Mouse (Mus musculus) heart, adult 2 months (tissue): ENCODE data around the gene Smim20. TPM values are rescaled to one million over a fixed set of nuclear protein-coding genes. Genes with fewer than 3 reads are reported as not detected.
A peak's percentile ranks its signal among the peaks of the same experiment; 100 is the strongest.

Experiments
- DNase-seq, 2 experiments: peaks; one replicate each; pipeline ENCODE4 v3.0.0; 2021
- H3K27ac ChIP-seq: fragments of 200-600 bp; 2 replicates; pipeline ENCODE4 v1.8.1; 2022
- H3K27me3 ChIP-seq: fragments of 200-500 bp; 2 replicates; pipeline ENCODE4 v1.6.1; 2012; ENCODE audit warnings: mild to moderate bottlenecking, low read length, inconsistent platforms, mixed read lengths; ENCODE audit not compliant: control insufficient read depth, insufficient read depth
- H3K36me3 ChIP-seq: fragments of 200-500 bp; 2 replicates; pipeline ENCODE4 v1.6.1; 2012; ENCODE audit warnings: low read length, inconsistent platforms; ENCODE audit not compliant: control insufficient read depth, insufficient read depth
- H3K4me1 ChIP-seq: fragments of 200-500 bp; 2 replicates; pipeline ENCODE4 v1.6.1; 2011; ENCODE audit warnings: low read length; ENCODE audit not compliant: control insufficient read depth, insufficient read depth
- H3K4me3 ChIP-seq: fragments of 200-600 bp; 2 replicates; pipeline ENCODE4 v1.8.1; 2022
- H3K79me2 ChIP-seq: fragments of 200-500 bp; replicated peaks from 2 replicates; pipeline ENCODE4 v1.6.1; 2012; ENCODE audit warnings: mild to moderate bottlenecking, inconsistent platforms, low read length, moderate library complexity, mixed read lengths; ENCODE audit not compliant: control insufficient read depth, insufficient read depth
- H3K9ac ChIP-seq: fragments of 200-500 bp; 2 replicates; pipeline ENCODE4 v1.6.1; 2012; ENCODE audit warnings: low read depth, mild to moderate bottlenecking, control low read depth, inconsistent platforms, low read length, mixed read lengths
- CTCF ChIP-seq: fragments of 200-600 bp; IDR thresholded peaks from 2 replicates; pipeline ENCODE4 v1.8.1; 2022; ENCODE audit warnings: antibody characterized with exemption, mild to moderate bottlenecking, moderate library complexity
- EP300 ChIP-seq: fragments of 200-500 bp; IDR thresholded peaks from 2 replicates; pipeline ENCODE4 v1.6.1; 2011; ENCODE audit warnings: low read depth, low read length, control low read depth; ENCODE audit not compliant: insufficient read depth
- POLR2A ChIP-seq: fragments of 200-500 bp; IDR thresholded peaks from 2 replicates; pipeline ENCODE4 v1.6.1; 2011; ENCODE audit warnings: mild to moderate bottlenecking, low read depth, low read length, control low read depth; ENCODE audit not compliant: insufficient read depth
- WGBS: fragments of 180-500 bp; shearing (Covaris S2); methylation state at CpG from one replicate; pipeline ENCODE4 v1.1.7; 2018; 5-methylcytosine and 5-hydroxymethylcytosine counted together
- intact Hi-C: fragments of 180-260 bp; cut with DNase I; formaldehyde crosslinking; loops from one replicate; pipeline ENCODE4 v1.15.1; 2025
- polyA plus RNA-seq: library from polyadenylated mRNA; depleted of rRNA; stranded (reverse); fragments of >200 nt; gene quantifications from 2 replicates; pipeline ENCODE4 v1.2.3, GENCODE M21; 2012
- total RNA-seq, 2 experiments: library from RNA; stranded (reverse); gene quantifications; 2 replicates each; pipeline ENCODE4 v1.2.3; 2021

Gene Smim20
- total and polyA plus RNA-seq, 3 experiments, result 92.3 to 115 (median 100.0) TPM

GRCm38 (mm10) chr5:53317885-53318466 is 51.1 kb downstream of the Smim20 start:
- no peaks in the 10 kb centered on the region for H3K36me3 ChIP-seq
- TF ChIP-seq EP300, result no peak
- H3K27ac ChIP-seq, result no peak overlapping the region
- no peak for DNase-seq
- intact Hi-C loops, result loop anchor here (5.0 kb wide), 1 partner anchor 46 kb away; no protein-coding TSS in a partner anchor
- no peaks in the 10 kb centered on the region for H3K79me2 ChIP-seq
- H3K27me3 ChIP-seq, result no peaks in the 10 kb centered on the region
- no peak overlapping the region for H3K9ac ChIP-seq
- no peaks in the 10 kb centered on the region for H3K4me1 ChIP-seq
- no peak overlapping the region for H3K4me3 ChIP-seq
- WGBS, result 76% methylated on average over 7 of the region's 7 CpGs

- WGBS, result 65% methylated on average over 3 of the region's 3 CpGs
- DNase-seq, result no peak
- intact Hi-C loops, result no loop called here
These were observed 53.4 kb downstream of the Smim20 start for GRCm38 (mm10) chr5:53320331-53320730.

GRCm38 (mm10) chr5:53321901-53322300 is 55.0 kb downstream of the Smim20 start:
- Histone ChIP-seq H3K79me2 (no peaks in the 10 kb centered on the region), H3K9ac (no peak overlapping the region), H3K4me3 (no peak overlapping the region), H3K36me3 (no peaks in the 10 kb centered on the region), H3K4me1 (no peaks in the 10 kb centered on the region; the same call in 1 of the 2 replicates), H3K27me3 (no peaks in the 10 kb centered on the region), H3K27ac (no peak overlapping the region)
- no peak for DNase-seq
- intact Hi-C loops, result no loop called here
- WGBS, result 96% methylated on average over 9 of the region's 9 CpGs
- TF ChIP-seq POLR2A, result no peak
- TF ChIP-seq EP300, result no peak
- no peak for TF ChIP-seq CTCF

More at GRCm38 (mm10) chr5:53320331-53320730, 53.4 kb downstream of the Smim20 start:
- Histone ChIP-seq H3K36me3 (no peaks in the 10 kb centered on the region), H3K4me1 (no peaks in the 10 kb centered on the region; the same call in 1 of the 2 replicates), H3K79me2 (no peaks in the 10 kb centered on the region), H3K27me3 (no peaks in the 10 kb centered on the region), H3K4me3 (no peak overlapping the region), H3K9ac (no peak overlapping the region), H3K27ac (no peak overlapping the region)
- TF ChIP-seq POLR2A (no peak), EP300 (no peak), CTCF (no peak)

GRCm38 (mm10) chr5:53322471-53322870 is 55.6 kb downstream of the Smim20 start:
- H3K79me2 ChIP-seq, result no peaks in the 10 kb centered on the region
- H3K27me3 ChIP-seq, result no peaks in the 10 kb centered on the region
- no peak overlapping the region for H3K4me3 ChIP-seq
- DNase-seq, result no peak
- H3K27ac ChIP-seq, result no peak overlapping the region
- no peaks in the 10 kb centered on the region for H3K36me3 ChIP-seq
- TF ChIP-seq CTCF (0 out of 2 replicates have a peak, but pooled peaks have one; percentile 6), EP300 (no peak), POLR2A (no peak)
- H3K9ac ChIP-seq, result no peak overlapping the region
- intact Hi-C loops, result no loop called here
- H3K4me1 ChIP-seq, result no peaks in the 10 kb centered on the region; the same call in 1 of the 2 replicates
- WGBS, result 63% methylated on average over 11 of the region's 11 CpGs

- no peaks in the 10 kb centered on the region for H3K27me3 ChIP-seq
- no peak for DNase-seq
- no peak overlapping the region for H3K9ac ChIP-seq
- H3K36me3 ChIP-seq, result no peaks in the 10 kb centered on the region
- no peaks in the 10 kb centered on the region for H3K79me2 ChIP-seq
- no peak overlapping the region for H3K4me3 ChIP-seq
- intact Hi-C loops, result no loop called here
- TF ChIP-seq CTCF (no peak), EP300 (no peak), POLR2A (no peak)
- no peaks in the 10 kb centered on the region; the same call in 1 of the 2 replicates for H3K4me1 ChIP-seq
- 24% methylated on average over 7 of the region's 7 CpGs for WGBS
- no peak overlapping the region for H3K27ac ChIP-seq
These were observed 56.2 kb downstream of the Smim20 start for GRCm38 (mm10) chr5:53323121-53323520.

GRCm38 (mm10) chr5:53324256-53324655 is 57.4 kb downstream of the Smim20 start:
- no peak overlapping the region for H3K4me3 ChIP-seq
- H3K79me2 ChIP-seq, result no peaks in the 10 kb centered on the region
- H3K4me1 ChIP-seq, result no peaks in the 10 kb centered on the region; the same call in 1 of the 2 replicates
- no peak for DNase-seq
- H3K27ac ChIP-seq, result no peak overlapping the region
- H3K9ac ChIP-seq, result no peak overlapping the region
- WGBS, result 74% methylated on average over 3 of the region's 3 CpGs
- H3K36me3 ChIP-seq, result no peaks in the 10 kb centered on the region
- TF ChIP-seq EP300 (no peak), POLR2A (no peak), CTCF (no peak)
- H3K27me3 ChIP-seq, result no peaks in the 10 kb centered on the region
- intact Hi-C loops, result no loop called here
